Mouse (Mus musculus): ENCODE data around the gene Fahd2a.

DNA sequence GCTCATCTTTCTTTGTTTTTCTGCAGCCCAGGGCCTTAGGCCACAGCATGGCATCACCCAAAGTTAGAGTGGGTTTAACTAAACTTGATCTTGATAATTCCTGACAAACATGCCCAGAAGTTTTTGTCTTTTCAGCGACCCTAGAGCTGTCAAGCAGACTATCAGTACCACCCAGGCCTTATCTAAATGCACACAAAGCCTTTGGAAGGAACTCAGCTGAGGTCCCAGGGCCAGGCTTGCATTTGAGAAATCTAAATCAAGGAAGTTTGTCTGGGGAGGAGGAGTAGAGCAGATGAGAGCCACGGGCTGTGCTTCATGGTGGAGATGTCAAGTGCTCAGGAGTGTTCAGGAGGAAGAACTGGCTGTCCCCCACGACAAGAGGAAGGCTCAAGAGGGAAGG lies 2.5 kb upstream of the Fahd2a start:
- TF ChIP-seq CTCF (IDR thresholded peaks at IDR 0.05; ENCODE audit: low read depth) (no peak), EP300 (IDR thresholded peaks at IDR 0.05; ENCODE audit: low read depth) (no peak)
